Mouse (Mus musculus): Measurements from ENCODE around the gene Rnaseh2b.

The Rnaseh2b gene

GRCm38 (mm10) chr14:62311672-62312071 lies 19.3 kb downstream of the Rnaseh2b start:
- DNase-seq (ENCODE audit: low spot score in 2 of 2) = no peak

DNA sequence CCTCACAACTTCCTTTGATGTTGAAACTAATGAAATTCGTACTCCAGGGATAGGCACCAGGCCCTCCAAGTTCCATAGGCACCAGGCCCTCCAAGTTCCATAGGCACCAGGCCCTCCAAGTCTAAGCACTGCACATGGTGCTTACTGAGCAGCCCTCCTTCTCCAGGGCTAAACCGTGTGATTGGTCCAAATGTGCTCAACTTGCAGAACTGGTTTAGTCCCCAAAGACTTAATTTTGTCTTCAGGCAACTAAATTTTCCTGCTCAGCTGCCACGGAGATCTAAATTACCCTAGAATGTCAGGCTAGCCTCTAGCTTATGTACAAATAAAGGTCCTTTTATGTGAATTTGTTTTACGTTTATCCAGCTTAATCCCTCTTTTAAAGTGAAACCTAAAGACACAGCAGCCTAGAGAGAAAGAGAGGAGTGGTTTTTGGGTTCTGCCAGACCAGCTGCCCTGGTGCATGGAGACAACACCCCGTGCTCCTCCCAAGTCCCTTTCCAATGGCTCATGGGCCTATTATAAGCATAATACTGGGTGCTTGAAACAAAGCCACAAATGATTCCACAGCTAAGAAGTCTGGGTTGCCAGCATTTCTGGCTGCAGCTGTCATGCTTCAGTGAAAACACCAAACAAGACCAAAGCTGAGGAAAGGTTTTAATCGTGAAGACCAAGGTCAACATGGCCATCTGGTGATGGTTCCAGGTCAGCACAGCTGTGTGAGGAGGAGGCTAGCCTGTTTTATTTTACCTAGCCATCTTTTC lies 30.4 kb downstream of the Rnaseh2b start:
- no peak for DNase-seq (ENCODE audit: low spot score in 2 of 2)

DNA sequence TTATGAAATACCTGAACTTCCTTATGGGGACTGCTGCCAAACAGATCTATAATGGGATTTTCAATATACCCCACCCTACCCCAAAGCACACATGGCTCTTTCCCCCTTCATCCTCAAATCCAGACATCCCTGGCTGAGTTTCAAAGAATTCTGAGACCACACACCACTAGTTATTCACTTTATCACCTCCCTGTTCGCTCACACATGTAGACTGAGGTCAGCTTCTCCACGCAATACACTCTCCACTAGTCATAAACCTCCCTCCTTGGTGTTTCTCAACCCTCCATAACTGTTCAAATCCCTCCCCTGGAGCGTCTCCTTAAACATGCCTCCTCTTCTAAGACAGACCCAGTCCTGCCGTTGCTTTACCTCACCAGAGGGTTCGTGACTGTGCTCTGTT lies 31.1 kb downstream of the Rnaseh2b start:
- DNase-seq (ENCODE audit: low spot score in 2 of 2) = no peak

DNA sequence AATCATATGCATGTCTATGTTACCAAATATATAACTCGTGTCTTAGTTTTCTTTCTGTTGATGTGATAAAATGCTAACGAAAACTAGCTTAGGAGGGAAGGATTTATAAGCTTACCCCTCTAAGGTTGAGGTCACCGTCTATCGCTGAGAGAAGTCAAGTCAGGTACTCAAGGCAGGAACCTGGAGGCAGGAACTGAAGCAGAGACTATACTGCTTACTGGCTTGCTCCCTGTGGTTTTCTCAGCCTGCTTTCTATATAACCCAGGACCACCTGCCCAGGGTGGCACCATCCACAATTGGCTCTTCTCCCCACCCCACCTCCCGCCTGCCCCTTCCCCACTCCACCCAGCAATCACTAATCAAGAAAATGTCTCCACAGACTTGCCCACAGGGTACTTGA lies 32.6 kb downstream of the Rnaseh2b start:
- DNase-seq (ENCODE audit: low spot score in 2 of 2) = no peak

DNA sequence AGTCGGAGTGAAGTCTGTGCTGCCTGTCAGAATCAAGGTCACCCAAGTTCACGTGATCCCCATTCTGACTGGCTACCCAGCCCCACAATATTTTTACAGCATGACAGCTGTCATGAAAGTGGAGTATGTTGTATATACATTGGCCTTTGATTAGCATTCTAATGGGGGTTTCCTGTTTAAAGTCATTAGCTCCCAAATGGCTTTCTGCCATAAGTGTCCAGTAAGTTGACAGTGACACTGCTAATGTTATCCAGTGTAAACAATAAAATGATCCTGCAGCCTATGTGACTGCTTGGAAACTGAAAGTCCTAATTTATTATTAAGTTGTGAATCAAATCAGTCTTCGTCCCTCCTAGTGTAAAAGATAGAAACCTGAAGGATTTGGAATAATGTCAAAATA lies 33.6 kb downstream of the Rnaseh2b start:
- DNase-seq (ENCODE audit: low spot score in 2 of 2) = no peak

GRCm38 (mm10) chr14:62327171-62327570 lies 34.8 kb downstream of the Rnaseh2b start:
- DNase-seq (ENCODE audit: low spot score in 2 of 2) = peak; percentile 34 to 45

DNA sequence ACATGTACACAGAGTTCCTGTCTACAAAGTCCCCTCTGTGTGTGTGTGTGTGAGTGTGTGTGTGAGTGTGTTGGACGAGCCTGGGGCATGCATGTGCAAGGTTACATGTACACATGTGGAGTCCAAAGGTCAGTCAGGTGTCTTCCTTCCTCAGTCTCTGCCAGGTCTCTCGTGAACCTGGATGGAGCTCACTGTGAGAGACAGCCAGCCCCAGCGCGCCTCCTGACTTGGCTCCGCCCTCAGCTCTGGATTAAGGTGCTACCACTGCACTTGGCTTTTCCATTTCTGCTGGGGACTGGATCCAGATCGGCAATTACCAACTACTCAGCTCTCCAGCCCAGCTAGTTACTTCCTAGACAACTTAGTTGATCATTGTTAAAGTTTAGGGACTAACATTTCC lies 36.2 kb downstream of the Rnaseh2b start:
- DNase-seq (ENCODE audit: low spot score in 2 of 2) = no peak

DNA sequence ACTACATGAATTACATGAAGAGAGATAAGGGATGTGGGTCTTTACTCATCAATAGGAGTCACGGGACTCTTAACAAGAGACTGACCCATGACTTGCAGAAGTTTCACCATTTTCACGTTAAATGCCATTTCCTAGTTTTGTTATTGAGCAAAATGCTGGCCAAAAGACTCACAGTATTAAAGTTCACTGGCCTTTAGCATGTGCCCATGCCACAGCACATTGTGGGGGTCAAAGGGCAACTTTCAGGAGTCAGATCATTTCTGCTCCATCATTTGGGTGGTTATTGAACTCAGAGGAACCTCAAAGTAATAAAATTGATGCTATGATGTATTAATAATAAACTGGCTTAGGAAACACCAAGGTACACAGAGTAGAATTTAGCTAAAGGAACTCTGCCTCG lies 37.2 kb downstream of the Rnaseh2b start:
- no peak for DNase-seq (ENCODE audit: low spot score in 2 of 2)

GRCm38 (mm10) chr14:62331457-62331856 lies 39.1 kb downstream of the Rnaseh2b start:
- no peak for DNase-seq (ENCODE audit: low spot score in 2 of 2)

DNA sequence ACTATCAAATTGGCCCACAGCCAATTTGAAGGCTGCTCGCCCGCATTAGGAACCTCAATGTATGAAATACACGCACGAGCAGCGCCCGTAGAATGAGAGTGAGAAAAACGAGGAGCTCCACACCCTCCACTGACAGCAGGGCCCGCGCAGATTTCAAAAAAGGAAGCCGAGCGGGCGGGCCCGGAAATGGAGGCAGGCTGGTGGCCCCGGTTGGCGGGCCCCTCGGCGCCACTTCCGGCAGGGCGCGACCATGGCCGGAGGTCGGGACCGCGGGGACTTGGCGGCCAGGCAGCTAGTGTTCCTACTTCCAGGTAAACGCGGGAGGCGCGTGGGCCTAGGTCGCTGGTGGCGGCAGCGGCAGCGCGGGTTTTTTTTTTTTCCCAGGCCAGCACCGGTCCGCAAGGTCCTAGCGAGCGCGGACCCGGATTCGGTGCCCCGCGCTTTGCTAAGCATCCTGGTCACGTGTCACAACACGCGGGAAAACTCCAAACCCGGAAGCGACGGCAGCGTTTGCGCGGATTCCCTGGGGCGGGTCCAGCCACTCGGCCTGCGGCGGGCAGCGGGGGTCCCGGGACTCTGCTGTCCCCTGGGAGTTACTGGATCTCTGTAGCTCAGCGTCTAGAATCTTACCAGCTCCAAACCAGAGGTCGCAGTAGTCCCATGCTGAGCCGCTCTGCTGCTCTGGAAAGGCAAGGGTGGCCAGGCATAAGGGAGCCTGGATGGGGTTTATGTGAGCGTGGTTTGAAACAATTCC lies 39.7 kb downstream of the Rnaseh2b start:
- DNase-seq (ENCODE audit: low spot score in 2 of 2) = peak; percentile 90 to 92

- DNase-seq (ENCODE audit: low spot score in 2 of 2) = no peak
Observed at GRCm38 (mm10) chr14:62333909-62334687, 41.7 kb downstream of the Rnaseh2b start.

- no peak for DNase-seq (ENCODE audit: low spot score in 2 of 2)
Observed at GRCm38 (mm10) chr14:62339196-62339595, 46.8 kb downstream of the Rnaseh2b start.

DNA sequence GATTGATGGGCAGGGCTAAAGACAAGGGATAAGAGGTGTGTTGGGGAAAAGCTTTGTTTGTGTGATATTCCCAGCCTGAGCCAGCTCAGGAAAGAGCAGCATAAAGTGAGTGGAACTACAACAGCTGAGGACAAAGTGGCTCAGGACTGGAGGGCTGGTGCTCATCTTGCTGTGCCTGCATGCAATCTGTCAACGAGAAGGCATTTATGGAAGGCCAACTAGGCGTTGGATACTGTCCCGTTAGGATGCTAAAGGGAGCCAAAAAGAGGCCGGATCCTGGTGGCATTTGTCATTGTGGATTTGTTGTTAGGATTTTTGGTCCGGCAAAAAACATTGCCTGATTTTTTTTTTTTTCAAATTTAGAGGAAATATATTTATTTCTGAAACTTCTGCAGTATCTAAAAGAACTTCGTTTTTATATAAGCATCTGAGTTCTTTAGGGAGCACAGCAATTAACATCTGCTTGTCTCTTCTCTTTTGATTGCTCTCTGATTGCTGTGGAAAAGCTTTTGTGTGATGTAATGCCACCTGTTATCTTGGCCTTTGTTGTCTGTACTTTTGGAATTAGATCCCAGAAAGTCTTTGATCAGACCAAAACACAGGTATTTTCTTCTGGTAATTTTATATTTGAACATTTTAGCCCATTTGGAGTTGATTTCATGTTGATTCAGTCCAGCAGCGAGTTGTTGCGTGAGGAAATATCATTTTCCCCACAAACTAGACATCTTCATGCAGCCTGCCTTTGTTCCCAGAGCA lies 49.7 kb downstream of the Rnaseh2b start:
- DNase-seq (ENCODE audit: low spot score in 2 of 2) = no peak

- DNase-seq (ENCODE audit: low spot score in 2 of 2) = no peak
Observed at GRCm38 (mm10) chr14:62342643-62343144, 50.3 kb downstream of the Rnaseh2b start.

DNA sequence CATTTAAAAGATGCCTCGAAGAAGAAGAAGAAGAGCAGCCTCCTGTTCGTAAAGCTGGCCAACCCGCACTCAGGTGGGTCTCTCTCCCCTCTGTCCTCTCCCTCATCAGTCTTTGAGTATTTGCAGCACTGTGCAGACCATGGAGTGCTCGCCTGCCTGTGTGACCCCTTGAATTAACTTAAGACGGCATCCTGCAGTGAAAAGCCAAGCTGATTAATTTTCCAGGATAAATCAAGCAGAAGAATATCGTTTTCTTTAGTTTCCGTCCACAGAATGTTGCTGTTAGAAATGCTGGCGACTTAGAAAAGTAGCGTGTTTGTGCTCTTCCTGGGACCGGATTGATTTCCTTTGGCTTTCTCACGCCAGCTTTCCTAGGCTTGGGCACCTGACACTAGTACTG lies 54.2 kb downstream of the Rnaseh2b start:
- DNase-seq (ENCODE audit: low spot score in 2 of 2) = no peak

- DNase-seq (ENCODE audit: low spot score in 2 of 2) = no peak
Observed at GRCm38 (mm10) chr14:62347103-62347502, 54.7 kb downstream of the Rnaseh2b start.

- DNase-seq (ENCODE audit: low spot score in 2 of 2) = no peak
Observed at GRCm38 (mm10) chr14:62349786-62350185, 57.4 kb downstream of the Rnaseh2b start.

DNA sequence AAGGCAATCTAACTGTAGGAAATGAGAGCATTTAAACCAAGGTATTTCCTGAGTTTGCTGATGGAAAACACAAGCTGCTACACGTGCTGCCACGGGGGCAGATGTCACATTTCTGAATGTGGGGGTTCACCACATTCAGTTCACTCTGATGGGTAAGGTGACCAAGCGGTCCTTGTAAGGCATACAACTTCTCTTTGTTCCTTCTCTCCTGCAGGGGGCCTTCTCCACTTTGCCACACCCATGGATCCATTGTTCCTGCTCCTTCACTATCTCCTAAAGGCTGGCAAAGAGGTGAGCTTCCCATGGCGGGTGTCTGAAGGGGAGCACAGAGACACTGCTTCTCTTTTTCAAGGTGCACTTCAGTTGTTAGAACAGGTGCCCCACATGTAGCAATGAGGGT lies 57.8 kb downstream of the Rnaseh2b start:
- DNase-seq (ENCODE audit: low spot score in 2 of 2) = no peak

DNA sequence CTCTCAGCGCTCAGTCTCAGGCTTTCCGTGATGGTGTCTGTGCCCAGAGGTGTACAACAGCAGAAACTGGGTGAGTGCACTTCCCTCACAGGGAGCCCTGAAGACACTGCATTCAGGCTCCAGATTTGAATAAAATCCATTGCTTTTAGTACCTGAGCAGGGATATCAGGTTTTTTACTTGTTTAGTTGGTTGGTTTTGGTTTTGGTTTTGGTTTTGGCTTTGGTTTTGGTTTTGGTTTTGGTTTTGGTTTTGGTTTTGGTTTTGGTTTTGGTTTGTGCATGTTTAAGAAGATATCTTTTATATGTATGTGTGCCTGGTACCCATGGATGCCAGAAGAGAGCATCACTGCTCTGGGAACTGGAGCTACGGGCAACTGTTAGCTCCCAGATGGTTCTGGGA lies 58.5 kb downstream of the Rnaseh2b start:
- DNase-seq (ENCODE audit: low spot score in 2 of 2) = no peak

DNA sequence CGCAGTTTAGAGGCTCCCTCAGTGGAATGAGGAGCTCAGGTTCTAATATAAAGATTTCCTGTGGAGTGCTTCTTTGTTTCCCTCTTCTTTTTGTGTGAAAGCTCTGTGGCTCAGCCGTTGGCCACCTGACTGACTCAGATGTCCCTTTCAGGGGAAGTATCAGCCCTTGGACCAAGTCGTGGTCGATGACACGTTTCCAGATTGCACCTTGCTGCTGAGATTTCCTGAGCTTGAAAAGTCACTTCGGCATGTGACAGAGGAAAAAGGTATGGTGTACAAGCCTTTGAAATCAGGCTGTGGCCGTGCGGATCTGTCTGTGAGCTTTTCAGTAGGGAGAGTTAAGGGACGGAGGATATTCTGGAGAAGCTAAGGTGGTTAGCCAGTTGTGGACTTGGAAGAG lies 61.0 kb downstream of the Rnaseh2b start:
- no peak for DNase-seq (ENCODE audit: low spot score in 2 of 2)

DNA sequence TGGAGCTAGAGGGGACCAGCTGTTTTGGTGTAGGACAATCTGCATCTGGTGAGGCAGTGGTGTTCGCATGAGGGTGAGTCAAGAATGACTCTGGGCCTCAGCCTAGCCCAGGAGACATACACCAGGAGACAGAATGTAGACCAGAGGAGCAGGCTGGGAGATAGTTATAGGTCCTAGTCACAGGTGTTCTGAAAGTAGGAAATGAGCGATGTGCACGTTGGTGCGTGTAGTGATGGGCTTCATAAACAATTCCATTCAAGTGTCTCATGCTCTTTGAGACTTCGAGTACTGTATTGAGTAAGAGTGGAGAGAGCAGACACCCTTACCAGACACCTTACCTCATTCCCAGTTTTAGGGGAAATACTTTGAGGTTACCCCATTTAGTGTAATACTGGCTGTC lies 61.4 kb downstream of the Rnaseh2b start:
- no peak for DNase-seq (ENCODE audit: low spot score in 2 of 2)

- no peak for DNase-seq (ENCODE audit: low spot score in 2 of 2)
Observed at GRCm38 (mm10) chr14:62355201-62355600, 62.8 kb downstream of the Rnaseh2b start.

All from right cerebral cortex, postnatal 10 days (tissue).